Mouse (Mus musculus): ENCODE results near the gene Dpy19l2.

DNA sequence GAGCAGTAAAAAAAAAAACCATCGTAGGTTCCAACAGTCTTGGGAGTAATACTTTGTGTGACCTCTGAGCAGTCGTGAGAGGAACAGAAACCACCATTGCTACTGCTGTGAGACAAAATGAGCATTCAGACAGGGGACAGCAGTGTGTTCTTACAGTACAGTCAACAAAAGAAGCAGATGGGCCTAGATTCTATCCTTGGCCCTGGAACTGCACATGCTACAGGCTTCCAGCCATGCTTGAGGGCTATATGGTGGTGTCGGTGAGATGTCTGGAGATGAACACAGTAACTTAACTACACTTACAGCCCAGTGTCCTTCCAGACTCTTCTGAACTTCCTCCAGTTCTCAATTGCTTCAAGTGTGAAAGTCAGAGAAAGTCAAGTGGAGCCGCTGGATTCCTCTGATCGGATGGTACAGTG lies 184.0 kb downstream of the Dpy19l2 start:
- TF ChIP-seq UBTF (IDR thresholded peaks at IDR 0.05; ENCODE audit: borderline replicate concordance, insufficient read depth, low read depth, low read length) (no peak), ELF1 (IDR thresholded peaks at IDR 0.05; ENCODE audit: low read depth, low read length) (no peak), CTCF (IDR thresholded peaks at IDR 0.05 in 2 of 3, conservative IDR thresholded peaks at IDR 0.05 in 1 of 3; ENCODE audit: control insufficient read depth in 1 of 3, insufficient read depth in 1 of 3, low read depth in 2 of 3, low read length in 3 of 3, poor library complexity in 1 of 3, severe bottlenecking in 1 of 3) (no peak), ZKSCAN1 (IDR thresholded peaks at IDR 0.05; ENCODE audit: low read depth, low read length) (no peak), POLR2A (IDR thresholded peaks at IDR 0.05; ENCODE audit: control insufficient read depth in 1 of 2, insufficient read depth in 1 of 2, low read depth in 1 of 2, low read length in 2 of 2, poor library complexity in 1 of 2) (no peak), KAT2A (conservative IDR thresholded peaks at IDR 0.05; ENCODE audit: low read depth, low read length) (no peak), JUND (IDR thresholded peaks at IDR 0.05; ENCODE audit: low read depth, low read length) (no peak), POLR2AphosphoS2 (IDR thresholded peaks at IDR 0.05; ENCODE audit: low read length) (no peak)

All from MEL (cell line).